Mouse (Mus musculus): ENCODE data around the gene Kctd14.

DNA sequence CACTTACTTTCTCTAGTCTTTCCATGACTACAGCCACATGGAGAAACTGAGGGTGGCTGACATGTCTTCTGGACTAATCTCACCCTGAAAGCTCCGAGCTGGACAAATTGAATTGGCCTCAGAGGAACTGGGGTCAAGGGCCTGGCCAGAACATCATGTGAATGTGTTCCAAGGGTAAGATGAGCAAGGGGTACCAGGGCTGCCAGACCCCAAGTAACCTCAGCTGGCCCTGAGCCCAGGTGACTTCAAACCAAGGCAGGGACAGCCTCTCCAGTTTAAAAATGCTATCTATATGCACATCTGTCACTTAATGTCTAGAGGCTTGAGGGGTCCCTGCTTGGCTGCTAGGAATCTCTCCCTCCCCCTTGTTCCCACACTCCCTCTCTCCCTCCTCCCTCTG lies 30.7 kb upstream of the Kctd14 start:
- TF ChIP-seq CTCF (IDR thresholded peaks at IDR 0.05; ENCODE audit: control insufficient read depth, insufficient read depth, insufficient read length) (no peak), USF1 (IDR thresholded peaks at IDR 0.05; ENCODE audit: low read depth) (no peak), MAX (IDR thresholded peaks at IDR 0.05) (no peak)

All from C2C12 (cell line).